Mouse (Mus musculus) thymus, postnatal 10 days (tissue): ENCODE data around the gene Cebpb.

Source experiments
- DNase-seq, 2 experiments: peaks; one replicate each; pipeline ENCODE4 v3.0.0; 2021; ENCODE audit warnings: low spot score in 2 of 2

Gene Cebpb

GRCm38 (mm10) chr2:167691871-167692661 is 3.4 kb downstream of the Cebpb start:
- DNase-seq = no peak

- no peak for DNase-seq
Measured at GRCm38 (mm10) chr2:167692831-167693230, 4.1 kb downstream of the Cebpb start.

- no peak for DNase-seq
Measured at GRCm38 (mm10) chr2:167693540-167693939, 4.8 kb downstream of the Cebpb start.

GRCm38 (mm10) chr2:167694244-167694643 is 5.5 kb downstream of the Cebpb start:
- DNase-seq = no peak

- DNase-seq = no peak
Measured at GRCm38 (mm10) chr2:167694963-167695362, 6.2 kb downstream of the Cebpb start.

GRCm38 (mm10) chr2:167695491-167695890 is 6.8 kb downstream of the Cebpb start:
- no peak for DNase-seq

GRCm38 (mm10) chr2:167696143-167696542 is 7.4 kb downstream of the Cebpb start:
- no peak for DNase-seq

GRCm38 (mm10) chr2:167697902-167698301 is 9.2 kb downstream of the Cebpb start:
- DNase-seq = peak; percentile 45 to 48

GRCm38 (mm10) chr2:167700018-167700417 is 11.3 kb downstream of the Cebpb start:
- no peak for DNase-seq

- DNase-seq = no peak
Measured at GRCm38 (mm10) chr2:167701472-167701871, 12.8 kb downstream of the Cebpb start.

GRCm38 (mm10) chr2:167702126-167702525 is 13.4 kb downstream of the Cebpb start:
- no peak for DNase-seq

- no peak for DNase-seq
Measured at GRCm38 (mm10) chr2:167704409-167704808, 15.7 kb downstream of the Cebpb start.

- DNase-seq = no peak
Measured at GRCm38 (mm10) chr2:167706183-167706939, 17.6 kb downstream of the Cebpb start.

- DNase-seq = no peak
Measured at GRCm38 (mm10) chr2:167708373-167708772, 19.7 kb downstream of the Cebpb start.

- no peak for DNase-seq
Measured at GRCm38 (mm10) chr2:167709969-167710368, 21.3 kb downstream of the Cebpb start.

- no peak for DNase-seq
Measured at GRCm38 (mm10) chr2:167710574-167710973, 21.9 kb downstream of the Cebpb start.

- DNase-seq = no peak
Measured at GRCm38 (mm10) chr2:167712872-167713821, 24.4 kb downstream of the Cebpb start.

GRCm38 (mm10) chr2:167714298-167714697 is 25.6 kb downstream of the Cebpb start:
- DNase-seq = no peak

- DNase-seq = no peak
Measured at GRCm38 (mm10) chr2:167715008-167715407, 26.3 kb downstream of the Cebpb start.

GRCm38 (mm10) chr2:167717208-167717607 is 28.5 kb downstream of the Cebpb start:
- DNase-seq = no peak

GRCm38 (mm10) chr2:167719520-167719919 is 30.8 kb downstream of the Cebpb start:
- DNase-seq = no peak
